Mouse (Mus musculus): ENCODE results near the gene Lrig2.

The Lrig2 gene

GRCm38 (mm10) chr3:104511538-104512423 is at the start of gene Lrig2:
TSS of gene Lrig2 (minus strand) at chr3:104511918.
- peak; percentile 99 for DNase-seq (ENCODE audit: low read depth)

GRCm38 (mm10) chr3:104556624-104557023 is 44.9 kb upstream of the Lrig2 start:
- DNase-seq (ENCODE audit: low read depth), result no peak

GRCm38 (mm10) chr3:104550594-104550993 is 38.9 kb upstream of the Lrig2 start:
- DNase-seq (ENCODE audit: low read depth), result no peak

GRCm38 (mm10) chr3:104548367-104549087 is 36.8 kb upstream of the Lrig2 start:
- no peak for DNase-seq (ENCODE audit: low read depth)

GRCm38 (mm10) chr3:104543825-104544224 is 32.1 kb upstream of the Lrig2 start:
- no peak for DNase-seq (ENCODE audit: low read depth)

- no peak for DNase-seq (ENCODE audit: low read depth)
These were observed 30.3 kb upstream of the Lrig2 start for GRCm38 (mm10) chr3:104542065-104542429.

GRCm38 (mm10) chr3:104541139-104542064 is 29.7 kb upstream of the Lrig2 start:
- peak; percentile 30 for DNase-seq (ENCODE audit: low read depth)

- no peak for DNase-seq (ENCODE audit: low read depth)
These were observed 28.9 kb upstream of the Lrig2 start for GRCm38 (mm10) chr3:104540480-104541138.

GRCm38 (mm10) chr3:104533223-104533622 is 21.5 kb upstream of the Lrig2 start:
- DNase-seq (ENCODE audit: low read depth), result no peak

- DNase-seq (ENCODE audit: low read depth), result no peak
These were observed 14.6 kb upstream of the Lrig2 start for GRCm38 (mm10) chr3:104526115-104526882.

GRCm38 (mm10) chr3:104525516-104525915 is 13.8 kb upstream of the Lrig2 start:
- no peak for DNase-seq (ENCODE audit: low read depth)

GRCm38 (mm10) chr3:104525029-104525428 is 13.3 kb upstream of the Lrig2 start:
- no peak for DNase-seq (ENCODE audit: low read depth)

- DNase-seq (ENCODE audit: low read depth), result no peak
These were observed 11.7 kb upstream of the Lrig2 start for GRCm38 (mm10) chr3:104523333-104523871.

GRCm38 (mm10) chr3:104521341-104521924 is 9.7 kb upstream of the Lrig2 start:
- DNase-seq (ENCODE audit: low read depth), result no peak

- DNase-seq (ENCODE audit: low read depth), result no peak
These were observed 8.8 kb upstream of the Lrig2 start for GRCm38 (mm10) chr3:104520471-104520870.

- no peak for DNase-seq (ENCODE audit: low read depth)
These were observed 7.2 kb upstream of the Lrig2 start for GRCm38 (mm10) chr3:104518931-104519330.

GRCm38 (mm10) chr3:104518411-104518810 is 6.7 kb upstream of the Lrig2 start:
- DNase-seq (ENCODE audit: low read depth), result no peak

- no peak for DNase-seq (ENCODE audit: low read depth)
These were observed 5.4 kb upstream of the Lrig2 start for GRCm38 (mm10) chr3:104517161-104517560.

- no peak for DNase-seq (ENCODE audit: low read depth)
These were observed 2.8 kb upstream of the Lrig2 start for GRCm38 (mm10) chr3:104514510-104514909.

GRCm38 (mm10) chr3:104512424-104512748 is 668 bp upstream of the Lrig2 start:
- no peak for DNase-seq (ENCODE audit: low read depth)

Measured in c-Kit-positive CD71-positive TER-119-negative erythroid progenitor cells, embryonic 14.5 days (primary cell).